Mouse (Mus musculus): ENCODE results near the gene Dpyd.
A peak's percentile ranks its signal among the peaks of the same experiment; 100 is the strongest.

Gene Dpyd

GRCm38 (mm10) chr3:119361555-119362385, 799.8 kb downstream of the Dpyd start:
- no peak for DNase-seq

- no peak for DNase-seq
These were observed 800.5 kb downstream of the Dpyd start for GRCm38 (mm10) chr3:119362392-119362791.

- DNase-seq: no peak
These were observed 807.0 kb downstream of the Dpyd start for GRCm38 (mm10) chr3:119368931-119369330.

- DNase-seq: no peak
These were observed 819.2 kb downstream of the Dpyd start for GRCm38 (mm10) chr3:119381119-119381518.

- DNase-seq: no peak
These were observed 820.5 kb downstream of the Dpyd start for GRCm38 (mm10) chr3:119382395-119382794.

- peak; percentile 14 for DNase-seq
These were observed 825.6 kb downstream of the Dpyd start for GRCm38 (mm10) chr3:119387332-119388105.

- no peak for DNase-seq
These were observed 835.3 kb downstream of the Dpyd start for GRCm38 (mm10) chr3:119397205-119397604.

- no peak for DNase-seq
These were observed 841.2 kb downstream of the Dpyd start for GRCm38 (mm10) chr3:119402836-119403728.

GRCm38 (mm10) chr3:119419087-119419709, 857.3 kb downstream of the Dpyd start:
- no peak for DNase-seq

GRCm38 (mm10) chr3:119419745-119420144, 857.8 kb downstream of the Dpyd start:
- DNase-seq: no peak

GRCm38 (mm10) chr3:119431339-119431738, 869.4 kb downstream of the Dpyd start:
- DNase-seq: no peak

GRCm38 (mm10) chr3:119431757-119432156, 869.8 kb downstream of the Dpyd start:
- DNase-seq: no peak

GRCm38 (mm10) chr3:119447559-119447958, 885.6 kb downstream of the Dpyd start:
- DNase-seq: no peak

GRCm38 (mm10) chr3:119464073-119464472, 902.1 kb downstream of the Dpyd start:
- DNase-seq: no peak

GRCm38 (mm10) chr3:119464479-119464878, 902.5 kb downstream of the Dpyd start:
- no peak for DNase-seq

GRCm38 (mm10) chr3:119467723-119468122, 905.8 kb downstream of the Dpyd start:
- DNase-seq: no peak

All from right cerebral cortex, postnatal 4 days (tissue).